Mouse (Mus musculus): ENCODE measurements around the gene Birc6. TPM values are rescaled to one million over a fixed set of nuclear protein-coding genes. Genes with fewer than 3 reads are reported as not detected.
"Not testable (repeated sequence)": the region's sequence is repeated elsewhere in the genome, so short reads cannot be mapped to it uniquely, and the experiment has no call there.

Gene Birc6
- polyA plus RNA-seq, 1 experiment from 2014 or later: 98.4 TPM

- peak; percentile 83 for DNase-seq
- no peak overlapping the region for H3K9ac ChIP-seq
- TF ChIP-seq CTCF (IDR thresholded peaks at IDR 0.05; ENCODE audit: low read depth): peak; percentile 72
Observed at GRCm38 (mm10) chr17:74673251-74673650, 145.2 kb downstream of the Birc6 start.

GRCm38 (mm10) chr17:74678061-74678460 lies 150.0 kb downstream of the Birc6 start:
- Histone ChIP-seq H3K9ac (no peak overlapping the region), H3K4me3 (ENCODE audit: low read depth, low read length) (no peak overlapping the region), H3K27me3 (ENCODE audit: insufficient read depth, low read length) (no peaks in the 10 kb centered on the region), H3K36me3 (ENCODE audit: insufficient read depth) (peaks cover 47% of the 10 kb centered on the region), H3K4me2 (no peak overlapping the region), H3K9me3 (ENCODE audit: low read depth, low read length) (no peaks in the 10 kb centered on the region), H3K4me1 (ENCODE audit: insufficient read depth) (no peaks in the 10 kb centered on the region), H3K27ac (ENCODE audit: low read depth) (no peak overlapping the region)
- WGBS: 90% methylated on average over 8 of the region's 8 CpGs
- no peak for TF ChIP-seq CTCF (IDR thresholded peaks at IDR 0.05; ENCODE audit: low read depth)
- no peak for ATAC-seq (ENCODE audit: insufficient read depth)
- no peak for DNase-seq

More at GRCm38 (mm10) chr17:74673251-74673650, 145.2 kb downstream of the Birc6 start:
- no peak for ATAC-seq (ENCODE audit: insufficient read depth)
- H3K4me2 ChIP-seq: no peak overlapping the region
- no peaks in the 10 kb centered on the region for H3K9me3 ChIP-seq (ENCODE audit: low read depth, low read length)
- no peak overlapping the region for H3K4me3 ChIP-seq (ENCODE audit: low read depth, low read length)
- no peaks in the 10 kb centered on the region for H3K27me3 ChIP-seq (ENCODE audit: insufficient read depth, low read length)
- H3K27ac ChIP-seq (ENCODE audit: low read depth): no peak overlapping the region
- peaks cover 81% of the 10 kb centered on the region for H3K36me3 ChIP-seq (ENCODE audit: insufficient read depth)
- no peaks in the 10 kb centered on the region for H3K4me1 ChIP-seq (ENCODE audit: insufficient read depth)

GRCm38 (mm10) chr17:74684927-74685326 lies 156.8 kb downstream of the Birc6 start:
- H3K9me3 ChIP-seq (ENCODE audit: low read depth, low read length): no peaks in the 10 kb centered on the region
- DNase-seq (no peak), ATAC-seq (ENCODE audit: insufficient read depth) (no peak)
- no peaks in the 10 kb centered on the region for H3K4me1 ChIP-seq (ENCODE audit: insufficient read depth)
- no peak overlapping the region for H3K9ac ChIP-seq
- peaks cover 12% of the 10 kb centered on the region for H3K36me3 ChIP-seq (ENCODE audit: insufficient read depth)
- H3K27ac ChIP-seq (ENCODE audit: low read depth): no peak overlapping the region
- WGBS: 77% methylated on average over 3 of the region's 3 CpGs
- no peaks in the 10 kb centered on the region for H3K27me3 ChIP-seq (ENCODE audit: insufficient read depth, low read length)
- H3K4me3 ChIP-seq (ENCODE audit: low read depth, low read length): no peak overlapping the region
- TF ChIP-seq CTCF (IDR thresholded peaks at IDR 0.05; ENCODE audit: low read depth): no peak
- H3K4me2 ChIP-seq: no peak overlapping the region

- H3K36me3 ChIP-seq (ENCODE audit: insufficient read depth): peaks cover 41% of the 10 kb centered on the region
- no peak overlapping the region for H3K27ac ChIP-seq (ENCODE audit: low read depth)
- no peak overlapping the region for H3K4me2 ChIP-seq
- ATAC-seq (ENCODE audit: insufficient read depth): no peak
- DNase-seq: no peak
- H3K4me3 ChIP-seq (ENCODE audit: low read depth, low read length): no peak overlapping the region
- H3K9ac ChIP-seq: no peak overlapping the region
- 86% methylated on average over 2 of the region's 2 CpGs for WGBS
- TF ChIP-seq CTCF (IDR thresholded peaks at IDR 0.05; ENCODE audit: low read depth): no peak
- no peaks in the 10 kb centered on the region for H3K4me1 ChIP-seq (ENCODE audit: insufficient read depth)
- H3K27me3 ChIP-seq (ENCODE audit: insufficient read depth, low read length): no peaks in the 10 kb centered on the region
- no peaks in the 10 kb centered on the region for H3K9me3 ChIP-seq (ENCODE audit: low read depth, low read length)
Observed at GRCm38 (mm10) chr17:74688555-74688954, 160.5 kb downstream of the Birc6 start.

- Histone ChIP-seq H3K27me3 (ENCODE audit: insufficient read depth, low read length) (no peaks in the 10 kb centered on the region), H3K9me3 (ENCODE audit: low read depth, low read length) (no peaks in the 10 kb centered on the region), H3K27ac (ENCODE audit: low read depth) (no peak overlapping the region), H3K4me1 (ENCODE audit: insufficient read depth) (no peaks in the 10 kb centered on the region), H3K4me3 (ENCODE audit: low read depth, low read length) (no peak overlapping the region), H3K36me3 (ENCODE audit: insufficient read depth) (peaks cover 46% of the 10 kb centered on the region), H3K9ac (no peak overlapping the region), H3K4me2 (no peak overlapping the region)
- DNase-seq: no peak
- no peak for ATAC-seq (ENCODE audit: insufficient read depth)
- no peak for TF ChIP-seq CTCF (IDR thresholded peaks at IDR 0.05; ENCODE audit: low read depth)
- 89% methylated on average over 4 of the region's 4 CpGs for WGBS
Observed at GRCm38 (mm10) chr17:74689406-74689805, 161.3 kb downstream of the Birc6 start.

- H3K4me2 ChIP-seq; H3K27ac ChIP-seq (ENCODE audit: low read depth); H3K4me3 ChIP-seq (ENCODE audit: low read depth, low read length); ATAC-seq (ENCODE audit: insufficient read depth); H3K27me3 ChIP-seq (ENCODE audit: insufficient read depth, low read length); DNase-seq; H3K9ac ChIP-seq; H3K4me1 ChIP-seq (ENCODE audit: insufficient read depth); H3K9me3 ChIP-seq (ENCODE audit: low read depth, low read length): not testable (repeated sequence)
- WGBS: 94% methylated on average over 2 of the region's 2 CpGs
- peaks cover 68% of the 10 kb centered on the region for H3K36me3 ChIP-seq (ENCODE audit: insufficient read depth)
Observed at GRCm38 (mm10) chr17:74701661-74702060, 173.6 kb downstream of the Birc6 start.

- Histone ChIP-seq H3K4me1 (ENCODE audit: insufficient read depth) (no peaks in the 10 kb centered on the region), H3K27me3 (ENCODE audit: insufficient read depth, low read length) (no peaks in the 10 kb centered on the region), H3K36me3 (ENCODE audit: insufficient read depth) (peaks cover 30% of the 10 kb centered on the region), H3K27ac (ENCODE audit: low read depth) (no peak overlapping the region), H3K4me3 (ENCODE audit: low read depth, low read length) (no peak overlapping the region), H3K9me3 (ENCODE audit: low read depth, low read length) (no peaks in the 10 kb centered on the region), H3K9ac (no peak overlapping the region), H3K4me2 (no peak overlapping the region)
- 80% methylated on average over 5 of the region's 5 CpGs for WGBS
- ATAC-seq (ENCODE audit: insufficient read depth): no peak
- DNase-seq: no peak
- TF ChIP-seq CTCF (IDR thresholded peaks at IDR 0.05; ENCODE audit: low read depth): no peak
Observed at GRCm38 (mm10) chr17:74705480-74705879, 177.4 kb downstream of the Birc6 start.

GRCm38 (mm10) chr17:74706593-74706992 lies 178.5 kb downstream of the Birc6 start:
- DNase-seq (no peak), ATAC-seq (ENCODE audit: insufficient read depth) (no peak)
- Histone ChIP-seq H3K4me3 (ENCODE audit: low read depth, low read length) (no peak overlapping the region), H3K4me2 (no peak overlapping the region), H3K36me3 (ENCODE audit: insufficient read depth) (peaks cover 19% of the 10 kb centered on the region), H3K9ac (no peak overlapping the region), H3K9me3 (ENCODE audit: low read depth, low read length) (no peaks in the 10 kb centered on the region), H3K27ac (ENCODE audit: low read depth) (no peak overlapping the region), H3K27me3 (ENCODE audit: insufficient read depth, low read length) (no peaks in the 10 kb centered on the region), H3K4me1 (ENCODE audit: insufficient read depth) (no peaks in the 10 kb centered on the region)
- TF ChIP-seq CTCF (IDR thresholded peaks at IDR 0.05; ENCODE audit: low read depth): no peak

Measured in lung, embryonic 14.5 days (tissue).